Mouse (Mus musculus) telencephalon, adult 2 months (tissue): ENCODE measurements at regions not wholly inside any gene's neighbourhood (a gene's known extent, or its start where the extent isn't known, plus 50 kb on each side); places are given as distances from the start of the nearest gene placed in this dataset.

Experiments used
- DNase-seq: peaks from one replicate; pipeline ENCODE4 v3.0.0-alpha.2; 2011; ENCODE audit warnings: low read depth, low spot score

DNA sequence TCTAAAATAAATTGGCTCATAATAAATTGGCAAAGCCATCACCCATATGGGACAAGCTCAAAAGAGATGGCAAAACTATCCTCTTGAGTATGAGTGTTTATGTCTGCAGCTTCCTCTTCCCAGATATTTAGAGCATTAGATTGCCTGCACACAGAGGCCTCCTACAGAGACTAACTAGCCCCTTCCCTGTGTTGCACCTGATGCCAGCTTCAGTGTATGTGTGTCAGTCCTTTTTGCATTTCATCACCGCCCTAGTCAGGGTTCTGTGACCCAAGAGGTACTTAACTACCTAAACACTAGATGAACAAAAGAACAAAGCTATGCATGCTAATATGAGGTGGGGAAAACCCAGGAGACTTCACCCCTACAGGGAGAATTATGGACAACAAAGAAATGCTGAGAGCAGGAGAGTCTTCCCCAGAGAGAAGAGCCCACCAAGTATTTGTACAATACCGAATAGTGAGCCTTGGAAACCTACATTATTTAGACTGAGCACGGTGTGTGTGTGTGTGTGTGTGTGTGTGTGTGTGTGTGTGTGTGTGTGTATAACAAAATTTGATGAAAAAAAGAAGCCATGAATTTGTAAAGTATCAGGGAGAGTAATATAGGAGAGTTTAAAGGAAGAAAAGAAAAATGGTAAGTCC is 62.5 kb downstream of the Speer2 start:
- DNase-seq = no peak

DNA sequence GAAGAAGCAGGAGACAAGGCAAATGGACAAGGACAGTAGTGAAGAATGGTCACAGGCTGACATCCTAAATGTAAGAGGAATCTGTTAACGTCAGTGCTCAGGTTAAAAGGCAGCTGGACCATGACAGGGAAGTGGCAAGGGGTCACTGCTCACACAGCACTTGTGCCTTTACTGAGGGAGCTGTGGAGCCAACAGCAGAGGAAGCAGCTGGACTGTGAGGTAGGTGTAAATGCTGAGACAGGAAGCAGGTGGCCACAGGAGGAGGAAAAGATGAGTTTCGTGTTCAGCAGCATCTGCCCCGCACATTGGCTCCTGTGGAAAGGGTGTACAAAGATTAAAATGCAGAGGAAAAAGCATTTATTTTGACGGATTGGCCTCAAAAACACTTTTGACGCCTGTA is 67.2 kb downstream of the Speer2 start:
- DNase-seq = no peak

DNA sequence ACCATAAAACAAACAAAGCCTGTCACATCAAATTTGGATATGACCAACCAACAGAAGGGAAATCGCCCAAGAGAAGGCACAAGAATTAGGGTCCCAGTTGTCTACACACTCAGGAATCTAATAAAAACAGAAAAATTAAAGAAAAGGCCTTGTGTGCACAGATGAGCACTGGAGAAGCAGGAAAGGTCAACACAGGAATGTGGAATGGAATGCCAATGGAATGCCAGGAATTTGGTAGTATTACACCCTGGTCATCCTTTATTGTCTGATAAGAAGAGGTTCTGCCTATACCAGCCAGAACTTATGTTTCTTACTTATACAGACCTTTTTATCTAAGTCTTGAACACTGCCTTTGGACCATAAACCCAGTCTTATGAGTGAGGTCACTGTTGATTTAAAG is 72.9 kb downstream of the Speer2 start:
- DNase-seq = no peak

DNA sequence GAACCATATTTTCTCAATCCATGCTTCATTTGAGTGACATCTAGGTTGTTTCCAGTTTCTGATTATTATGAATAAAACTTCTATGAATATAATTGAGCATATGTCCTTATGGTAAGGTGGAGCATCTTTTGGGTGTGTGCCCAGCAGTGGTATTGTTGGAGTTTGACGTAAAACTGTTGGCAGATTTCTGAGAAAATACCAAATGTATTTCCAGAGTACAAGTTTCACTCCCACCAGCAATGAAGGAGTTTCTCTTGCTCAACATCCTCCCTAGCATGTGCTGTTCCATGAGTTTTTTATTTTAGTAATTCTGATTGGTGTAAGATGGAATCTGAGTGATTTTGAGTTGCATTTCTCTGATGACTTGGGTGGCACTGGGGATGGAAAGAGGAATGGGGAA is 92.8 kb downstream of the Speer2 start:
- DNase-seq = peak; percentile 32
